Mouse (Mus musculus) c-Kit-positive CD71-positive TER-119-positive erythroid progenitor cells, embryonic 14.5 days (primary cell): ENCODE results near the gene Nmral1.

Source experiments
- DNase-seq: peaks from one replicate; pipeline ENCODE4 v3.0.0-alpha.2; 2013; ENCODE audit warnings: low spot score

Nmral1 gene

GRCm38 (mm10) chr16:4718753-4719518 is at the start of gene Nmral1:
Nmral1 (minus strand) TSS chr16:4719356.
- DNase-seq: peak; percentile 77

GRCm38 (mm10) chr16:4768719-4769118 is 49.6 kb upstream of the Nmral1 start:
- DNase-seq: no peak

- DNase-seq: no peak
Observed at GRCm38 (mm10) chr16:4767012-4767790, 48.0 kb upstream of the Nmral1 start.

- DNase-seq: no peak
Observed at GRCm38 (mm10) chr16:4765852-4766251, 46.7 kb upstream of the Nmral1 start.

GRCm38 (mm10) chr16:4763276-4763675 is 44.1 kb upstream of the Nmral1 start:
- DNase-seq: peak; percentile 37

GRCm38 (mm10) chr16:4762437-4762836 is 43.3 kb upstream of the Nmral1 start:
- DNase-seq: no peak

GRCm38 (mm10) chr16:4756660-4757335 is 37.6 kb upstream of the Nmral1 start:
- peak; percentile 30 for DNase-seq

- DNase-seq: no peak
Observed at GRCm38 (mm10) chr16:4754045-4754444, 34.9 kb upstream of the Nmral1 start.

GRCm38 (mm10) chr16:4752155-4752554 is 33.0 kb upstream of the Nmral1 start:
- DNase-seq: no peak

GRCm38 (mm10) chr16:4742186-4742585 is 23.0 kb upstream of the Nmral1 start:
- no peak for DNase-seq

GRCm38 (mm10) chr16:4739994-4740393 is 20.8 kb upstream of the Nmral1 start:
- DNase-seq: no peak

GRCm38 (mm10) chr16:4736262-4736661 is 17.1 kb upstream of the Nmral1 start:
- no peak for DNase-seq

- DNase-seq: no peak
Observed at GRCm38 (mm10) chr16:4730776-4731358, 11.7 kb upstream of the Nmral1 start.

- no peak for DNase-seq
Observed at GRCm38 (mm10) chr16:4727963-4728362, 8.8 kb upstream of the Nmral1 start.

GRCm38 (mm10) chr16:4727526-4727925 is 8.4 kb upstream of the Nmral1 start:
- DNase-seq: no peak

GRCm38 (mm10) chr16:4726528-4727128 is 7.5 kb upstream of the Nmral1 start:
- peak; percentile 34 for DNase-seq

- peak; percentile 90 for DNase-seq
Observed at GRCm38 (mm10) chr16:4725780-4726527, 6.8 kb upstream of the Nmral1 start, which contains the start of gene Hmox2. Hmox2 (plus strand) TSS chr16:4726361.

GRCm38 (mm10) chr16:4725266-4725665 is 6.1 kb upstream of the Nmral1 start:
- no peak for DNase-seq

GRCm38 (mm10) chr16:4722915-4723209 is 3.7 kb upstream of the Nmral1 start:
- DNase-seq: no peak

- DNase-seq: no peak
Observed at GRCm38 (mm10) chr16:4722128-4722914, 3.2 kb upstream of the Nmral1 start.
